Mouse (Mus musculus): ENCODE results near the gene Trim7. TPM values are rescaled to one million over a fixed set of nuclear protein-coding genes. Genes with fewer than 3 reads are reported as not detected.
A peak's percentile ranks its signal among the peaks of the same experiment; 100 is the strongest.

Trim7 gene
- polyA plus RNA-seq, 1 experiment, result 1.2 TPM

DNA sequence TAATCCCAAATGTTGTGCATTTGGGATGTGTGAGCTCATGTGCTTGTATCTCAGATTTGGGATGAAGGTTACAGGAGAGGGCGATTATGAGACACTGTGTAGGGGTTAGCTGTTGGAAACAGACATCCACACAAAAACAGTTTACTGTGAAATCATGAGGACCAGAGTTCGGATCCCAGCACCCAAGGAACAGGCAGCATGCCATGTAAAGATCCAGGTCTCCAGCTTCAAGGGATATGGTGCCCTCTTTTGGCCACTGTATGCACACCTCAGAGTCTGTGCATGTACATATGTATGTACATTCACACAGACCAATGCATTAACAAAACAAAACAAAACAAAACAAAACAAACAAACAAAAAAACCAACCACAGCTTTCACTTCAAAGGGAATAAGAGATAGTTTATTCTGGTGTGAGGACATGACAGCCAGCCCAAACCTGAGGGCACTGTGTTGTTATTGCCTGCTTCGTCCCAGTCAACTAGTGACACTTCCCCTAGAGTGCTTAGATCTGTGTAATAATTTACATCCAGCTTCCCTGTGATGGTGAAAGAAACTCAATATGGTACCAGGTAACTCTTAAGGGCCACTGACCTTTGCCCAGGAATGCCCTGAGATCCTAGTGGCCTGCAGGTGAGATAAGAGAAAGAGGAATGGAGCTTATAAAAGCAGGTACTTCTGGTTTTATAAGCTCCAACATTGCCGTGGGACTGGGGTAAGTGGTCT, 25.5 kb downstream of the Trim7 start:
- no peak for TF ChIP-seq GATA1 (IDR thresholded peaks at IDR 0.05; ENCODE audit: low read length)

DNA sequence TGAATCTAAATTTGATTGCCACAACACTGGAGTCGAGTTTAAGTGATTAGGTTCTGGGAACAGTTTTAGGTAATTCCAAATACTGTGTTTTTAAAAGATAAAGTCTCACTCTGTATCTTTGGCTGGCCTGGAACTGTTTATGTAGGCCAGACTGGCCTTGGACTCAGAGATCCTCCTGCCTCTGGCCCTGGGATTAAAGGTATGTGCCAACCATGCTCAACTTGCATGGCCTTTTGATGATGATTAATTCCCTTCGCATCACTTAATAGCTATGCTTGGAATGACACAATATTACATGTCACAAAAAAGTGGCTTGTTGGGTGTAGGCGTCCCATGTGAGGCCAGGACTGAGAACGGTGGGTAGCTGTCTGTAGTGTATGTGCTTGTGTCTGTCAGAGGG, 26.2 kb downstream of the Trim7 start:
- no peak for TF ChIP-seq GATA1 (IDR thresholded peaks at IDR 0.05; ENCODE audit: low read length)

DNA sequence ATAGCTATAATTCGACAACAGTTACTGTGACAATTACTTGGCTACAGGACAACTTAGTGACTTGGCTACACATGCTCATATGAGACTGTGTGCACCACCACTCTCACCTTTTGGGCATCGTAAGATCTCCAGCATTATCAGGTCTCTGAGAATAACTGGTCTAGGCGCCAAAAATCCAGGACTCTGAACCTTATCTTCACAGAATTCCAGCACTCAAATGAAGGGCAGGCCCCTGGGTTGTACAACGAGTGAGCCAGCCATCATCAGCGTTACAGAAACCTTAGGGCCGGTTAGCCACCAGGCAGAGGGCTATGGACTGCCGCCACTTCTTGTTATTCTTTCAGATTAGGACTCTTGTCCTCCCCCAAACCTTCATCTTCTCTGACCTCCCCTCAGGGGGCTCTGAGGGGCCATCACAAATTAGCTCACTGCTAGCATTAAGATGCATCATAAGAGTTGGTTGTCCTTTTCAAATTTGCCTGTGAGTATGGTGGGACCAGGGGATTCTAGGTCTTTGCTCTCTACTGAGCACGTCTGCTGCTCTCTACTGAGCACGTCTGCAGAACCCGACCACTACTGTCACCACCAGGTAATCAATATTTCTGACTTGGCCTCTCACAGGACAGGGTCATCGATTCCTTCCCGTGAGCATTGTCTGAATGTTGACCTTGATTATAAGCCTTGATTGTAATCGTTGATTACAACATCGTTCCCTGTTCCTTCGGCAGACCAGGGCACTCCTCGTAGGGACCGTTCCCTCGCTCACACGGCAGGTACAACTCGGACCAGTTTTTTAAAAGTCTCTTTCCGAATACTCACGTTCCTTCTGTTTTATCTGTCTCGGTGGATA, 26.9 kb downstream of the Trim7 start:
- peak; percentile 15 for TF ChIP-seq GATA1 (IDR thresholded peaks at IDR 0.05; ENCODE audit: low read length)

DNA sequence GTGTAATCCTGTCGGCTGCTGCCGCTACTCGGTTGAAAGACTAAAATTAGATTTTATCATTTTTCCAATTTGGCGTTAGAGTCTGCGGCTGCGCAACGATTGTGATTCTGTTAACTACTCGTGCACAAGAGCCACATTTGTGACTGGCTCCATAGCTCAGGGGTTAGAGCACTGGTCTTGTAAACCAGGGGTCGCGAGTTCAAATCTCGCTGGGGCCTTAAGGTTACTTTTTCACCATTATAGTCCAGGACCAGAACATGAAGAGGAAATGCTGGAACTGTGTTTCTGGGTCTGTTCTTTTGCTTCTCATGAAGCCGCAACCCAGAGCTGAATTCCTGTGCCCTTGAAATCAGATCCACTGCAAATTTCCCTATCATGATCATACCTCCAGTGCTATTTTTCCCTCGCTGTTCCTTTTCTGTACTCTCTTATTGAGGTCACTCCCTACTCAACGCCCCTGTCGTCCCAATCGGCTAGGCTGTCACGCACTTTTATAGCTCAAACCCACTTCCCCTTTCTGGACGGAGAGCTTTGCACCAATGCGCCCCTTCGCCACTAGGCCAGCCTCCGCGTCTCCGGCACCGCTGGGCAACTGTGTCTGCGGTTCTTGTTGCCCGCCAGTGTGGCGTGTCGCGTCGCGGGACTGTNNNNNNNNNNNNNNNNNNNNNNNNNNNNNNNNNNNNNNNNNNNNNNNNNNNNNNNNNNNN, 27.7 kb downstream of the Trim7 start:
- no peak for TF ChIP-seq GATA1 (IDR thresholded peaks at IDR 0.05; ENCODE audit: low read length)

DNA sequence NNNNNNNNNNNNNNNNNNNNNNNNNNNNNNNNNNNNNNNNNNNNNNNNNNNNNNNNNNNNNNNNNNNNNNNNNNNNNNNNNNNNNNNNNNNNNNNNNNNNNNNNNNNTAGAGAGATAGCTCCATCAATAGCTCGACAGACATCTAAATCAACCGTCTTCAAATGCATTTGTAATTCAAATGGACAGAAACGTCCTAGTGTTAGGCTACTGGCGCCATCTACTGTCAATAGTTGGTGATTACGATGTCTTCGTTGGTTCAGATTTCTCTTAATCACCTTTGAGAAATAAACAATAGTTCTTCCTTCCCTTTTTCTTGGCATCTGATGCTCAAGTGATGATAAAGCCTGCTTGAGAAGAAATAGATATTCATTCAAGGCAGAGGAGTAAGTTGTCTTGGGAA, 33.1 kb downstream of the Trim7 start:
- TF ChIP-seq GATA1 (IDR thresholded peaks at IDR 0.05; ENCODE audit: low read length), result no peak

DNA sequence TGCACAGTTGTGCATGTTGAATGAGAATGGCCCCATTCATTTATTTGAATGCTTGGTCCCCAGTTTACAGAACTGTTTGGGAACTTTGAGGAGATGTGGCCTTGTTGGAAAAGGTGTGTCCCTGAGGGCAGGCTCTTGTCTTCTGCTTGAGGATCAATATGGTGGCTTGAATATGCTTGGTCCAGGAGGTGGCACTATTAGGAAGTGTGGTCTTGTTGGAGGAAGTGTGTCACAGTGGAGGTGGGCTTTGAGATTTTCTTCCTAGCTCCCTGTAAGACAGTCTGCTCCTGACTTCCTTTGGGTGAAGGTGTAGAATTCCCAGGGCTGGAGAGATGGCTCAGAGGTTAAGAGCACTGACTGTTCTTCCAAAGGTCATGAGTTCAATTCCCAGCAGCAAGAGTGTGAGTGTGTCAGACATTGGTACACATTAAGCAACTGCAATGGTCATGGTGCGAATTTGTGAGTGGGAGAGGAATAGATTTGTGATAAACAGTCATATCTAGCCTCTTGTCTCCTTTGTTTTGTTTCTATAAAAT, 36.9 kb downstream of the Trim7 start:
- TF ChIP-seq GATA1 (IDR thresholded peaks at IDR 0.05; ENCODE audit: low read length), result no peak

DNA sequence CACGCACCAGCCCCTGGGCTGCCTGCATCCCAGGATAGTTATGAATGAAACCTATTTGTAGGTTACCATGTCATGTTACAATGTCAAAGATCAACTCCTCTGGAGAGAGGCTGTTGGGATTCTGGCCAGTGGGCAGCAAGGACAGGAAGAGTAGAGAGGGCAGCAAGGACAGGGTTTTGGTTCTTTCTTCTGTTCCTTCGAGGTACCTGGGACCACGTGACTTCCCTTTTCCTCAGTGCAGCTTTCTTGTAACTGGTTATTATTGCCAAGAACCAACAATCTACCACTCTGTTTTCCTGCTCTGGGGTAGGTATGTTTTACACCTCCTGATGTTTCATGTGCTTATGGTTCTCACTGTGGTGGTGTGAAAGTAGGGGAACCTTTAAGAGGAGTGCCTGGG, 37.9 kb downstream of the Trim7 start:
- no peak for TF ChIP-seq GATA1 (IDR thresholded peaks at IDR 0.05; ENCODE audit: low read length)

DNA sequence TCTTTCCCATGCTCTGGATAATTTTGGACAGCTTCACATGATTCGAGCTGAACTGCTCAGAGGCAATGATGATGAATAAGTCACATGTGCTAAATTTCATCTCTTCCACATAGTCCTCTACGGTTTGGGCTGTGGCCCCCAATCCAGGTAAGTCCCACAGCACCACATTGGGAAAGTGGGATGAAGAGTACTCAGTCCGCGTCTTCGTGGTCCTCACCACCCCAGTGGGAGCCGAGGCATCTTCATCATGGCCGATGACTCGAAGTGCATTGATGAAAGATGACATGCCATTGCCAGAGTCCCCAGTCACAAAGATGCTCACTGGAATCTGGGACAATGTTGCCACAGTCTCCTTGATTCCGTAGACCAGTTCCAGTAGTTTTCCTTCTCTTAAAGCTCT, 40.5 kb downstream of the Trim7 start:
- TF ChIP-seq GATA1 (IDR thresholded peaks at IDR 0.05; ENCODE audit: low read length), result no peak

DNA sequence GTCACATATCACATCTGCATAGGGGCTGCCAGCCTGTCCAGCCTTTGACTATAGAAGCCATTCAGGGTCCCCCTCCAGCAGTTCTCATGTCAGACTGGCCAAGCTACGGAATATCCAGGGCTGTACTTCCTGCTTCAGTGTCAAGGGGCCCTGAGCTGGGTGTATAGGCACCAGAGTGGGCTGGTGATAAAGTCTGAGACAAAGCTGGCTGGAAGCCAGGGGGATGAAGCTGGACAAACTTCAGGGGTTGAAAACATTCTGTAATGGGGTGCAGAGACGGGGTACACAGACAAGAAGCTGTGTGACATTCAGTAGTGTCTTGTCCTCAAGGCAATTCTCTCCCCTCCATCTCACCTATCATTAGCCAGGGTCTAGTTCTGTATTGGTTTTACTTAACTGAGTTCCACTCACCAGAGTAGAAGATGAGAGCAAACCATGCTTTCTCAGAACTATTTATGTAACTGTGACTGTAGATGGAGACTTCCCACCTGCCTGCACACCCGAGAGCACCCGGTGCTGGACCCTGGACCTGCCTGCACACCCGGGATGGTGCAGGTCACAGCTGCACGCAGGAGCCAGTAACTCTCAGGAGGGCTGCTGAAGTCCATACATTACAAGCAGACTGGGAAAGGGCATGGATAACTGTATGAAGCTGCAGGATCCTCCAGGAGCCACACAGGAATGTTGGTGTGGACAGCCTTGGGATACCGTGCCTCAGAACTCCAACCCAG, 43.6 kb downstream of the Trim7 start:
- no peak for TF ChIP-seq GATA1 (IDR thresholded peaks at IDR 0.05; ENCODE audit: low read length)

DNA sequence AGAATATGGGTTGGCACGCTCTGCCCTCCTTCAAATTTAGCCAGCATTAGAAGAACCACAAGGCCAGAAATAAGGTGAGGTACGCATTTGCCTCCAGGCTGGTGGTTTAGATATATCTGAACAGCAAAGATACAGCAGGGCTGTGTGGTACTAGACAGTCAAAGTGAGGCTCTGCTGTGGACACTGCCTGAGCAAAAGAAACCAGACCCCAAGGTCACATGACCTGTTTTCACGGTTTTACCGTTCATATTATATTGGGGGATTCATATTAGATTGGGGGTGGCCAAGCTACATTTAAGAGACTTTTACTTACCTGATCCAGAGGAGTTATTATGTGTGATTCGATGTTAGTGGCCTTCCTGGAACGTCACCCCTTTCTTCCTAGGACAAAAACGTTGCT, 44.8 kb downstream of the Trim7 start:
- no peak for TF ChIP-seq GATA1 (IDR thresholded peaks at IDR 0.05; ENCODE audit: low read length)

DNA sequence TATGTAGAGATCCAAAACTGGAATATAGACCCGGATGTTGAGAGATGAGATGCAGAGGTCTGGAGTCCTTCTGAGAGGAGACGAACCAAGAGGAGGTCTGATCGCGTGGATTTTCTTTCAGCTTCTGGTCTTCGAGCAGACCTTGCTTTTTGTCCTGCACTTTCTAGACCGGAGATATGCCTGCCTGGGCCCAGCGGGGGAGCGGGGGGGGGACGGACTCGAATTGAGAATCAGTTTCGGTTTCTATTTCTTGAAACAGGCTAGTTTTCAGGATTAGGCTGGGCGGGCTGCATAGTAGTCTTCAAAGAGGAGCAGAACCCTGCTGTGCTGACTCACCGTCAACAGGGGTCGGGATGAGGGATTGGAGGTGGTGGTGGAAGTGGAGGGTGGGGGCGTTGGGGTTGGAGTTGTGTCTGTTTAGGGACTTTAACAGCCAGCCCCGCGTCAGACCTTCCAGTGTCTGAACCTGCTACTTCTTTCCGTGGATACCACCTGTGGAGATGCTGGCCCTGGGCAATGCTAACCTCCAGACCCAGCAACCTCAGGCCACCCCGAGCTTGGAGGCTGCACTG, 45.3 kb downstream of the Trim7 start, which contains the start of gene Irgm1:
Irgm1 (minus strand) TSS at position 483 of the 572 bp plus-strand sequence.
- TF ChIP-seq GATA1 (IDR thresholded peaks at IDR 0.05; ENCODE audit: low read length), result no peak

DNA sequence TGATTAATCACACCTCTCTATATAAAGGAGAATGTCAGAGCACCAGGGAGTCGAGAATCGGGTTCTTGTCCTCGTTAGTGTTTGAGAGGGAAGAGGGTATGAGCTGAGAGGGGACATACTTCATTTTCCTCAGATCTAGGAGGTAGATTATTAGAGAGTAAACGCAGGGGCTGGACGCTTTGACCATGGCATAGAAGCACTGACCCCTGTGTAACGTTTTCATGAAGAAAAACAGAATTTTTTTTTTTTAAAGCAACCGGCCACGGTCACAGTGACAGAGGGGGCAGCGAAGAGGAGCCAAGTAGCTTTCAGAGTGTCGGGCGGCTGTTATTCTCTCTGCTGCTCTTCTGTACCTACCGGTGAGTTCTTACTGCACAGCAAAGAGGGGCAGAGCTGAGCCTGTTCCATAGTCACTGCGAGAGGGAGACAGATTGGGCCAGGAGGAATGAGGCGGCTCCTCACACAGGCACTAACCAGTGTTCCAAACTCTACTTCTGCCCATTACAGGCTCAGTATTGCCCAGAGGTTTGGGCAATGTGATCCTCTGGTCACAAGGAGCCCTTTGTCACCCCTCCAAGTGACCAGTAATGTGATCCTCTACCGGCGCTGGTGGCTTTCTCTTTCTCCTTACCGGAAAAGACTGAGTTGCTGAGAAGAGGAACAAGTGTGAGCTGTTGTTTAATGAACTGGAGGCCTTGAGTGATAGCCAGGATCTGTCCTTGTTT, 46.0 kb downstream of the Trim7 start:
- TF ChIP-seq GATA1 (IDR thresholded peaks at IDR 0.05; ENCODE audit: low read length), result no peak

DNA sequence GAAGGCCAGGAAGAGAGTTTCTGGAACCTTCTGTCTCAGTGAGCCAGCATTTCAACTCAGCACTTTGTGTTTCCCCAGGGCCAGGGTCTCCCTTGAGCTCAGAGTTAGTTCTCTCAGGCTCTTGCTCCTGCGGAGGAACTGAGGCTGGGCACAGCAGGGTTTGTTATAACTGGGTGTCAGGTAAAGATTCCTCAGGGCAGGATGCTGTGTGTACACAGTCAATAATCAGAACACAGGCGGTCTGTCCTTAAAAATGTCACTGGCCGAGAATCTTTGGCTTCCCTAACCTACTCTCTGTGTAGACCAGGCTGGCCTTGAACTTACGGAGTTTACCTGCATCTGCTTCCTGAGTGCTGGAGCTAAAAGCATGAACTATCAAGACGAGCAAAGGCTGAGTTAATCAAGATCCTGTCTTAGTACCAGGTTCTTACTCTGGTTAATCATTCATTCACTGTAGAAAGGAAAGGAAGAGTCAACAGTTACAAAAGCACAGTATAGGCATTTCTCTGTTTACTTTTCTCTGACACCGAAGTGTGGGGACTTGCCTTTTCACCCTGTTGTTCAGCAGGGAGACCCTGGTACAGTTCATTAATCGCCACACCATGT, 46.9 kb downstream of the Trim7 start:
- TF ChIP-seq GATA1 (IDR thresholded peaks at IDR 0.05; ENCODE audit: low read length), result no peak
